Mouse (Mus musculus) hindbrain, postnatal 0 days (tissue): ENCODE data around the gene Blm. TPM values are rescaled to one million over a fixed set of nuclear protein-coding genes. Genes with fewer than 3 reads are reported as not detected.

Experiments
- ATAC-seq: fragments of 200-750 bp; cut with Nextera tagmentation; 2 replicates; pipeline ENCODE4 v1.8.0; 2017; ENCODE audit warnings: mild to moderate bottlenecking, moderate TSS enrichment, moderate library complexity
- DNase-seq: peaks from one replicate; pipeline ENCODE4 v3.0.0-alpha.2; 2015; ENCODE audit warnings: low spot score
- H3K27ac ChIP-seq: fragments of 300-500 bp; sonication (generic); 2 replicates; pipeline ENCODE4 v1.5.1; 2014; ENCODE audit warnings: mild to moderate bottlenecking
- H3K27me3 ChIP-seq: fragments of 300-500 bp; sonication (generic); 2 replicates; pipeline ENCODE4 v1.6.1; 2014; ENCODE audit warnings: low read length, mixed read lengths; ENCODE audit not compliant: insufficient read depth
- H3K36me3 ChIP-seq: fragments of 300-500 bp; sonication (generic); 2 replicates; pipeline ENCODE4 v1.6.1; 2014; ENCODE audit warnings: low read length, mixed read lengths; ENCODE audit not compliant: insufficient read depth
- H3K4me1 ChIP-seq: fragments of 300-500 bp; sonication (generic); 2 replicates; pipeline ENCODE4 v1.6.1; 2014; ENCODE audit warnings: antibody characterized with exemption, low read length, mixed read lengths; ENCODE audit not compliant: insufficient read depth
- H3K4me2 ChIP-seq: fragments of 300-500 bp; sonication (generic); 2 replicates; pipeline ENCODE4 v1.6.1; 2014; ENCODE audit warnings: low read depth, mild to moderate bottlenecking, low read length, moderate library complexity, mixed read lengths
- H3K4me3 ChIP-seq: fragments of 300-500 bp; sonication (generic); 2 replicates; pipeline ENCODE4 v1.5.1; 2014; ENCODE audit warnings: low read length
- H3K9ac ChIP-seq: fragments of 300-500 bp; sonication (generic); replicated peaks from 2 replicates; pipeline ENCODE4 v1.6.1; 2014; ENCODE audit warnings: mild to moderate bottlenecking, low read length, moderate library complexity, mixed read lengths
- H3K9me3 ChIP-seq: fragments of 300-500 bp; sonication (generic); 2 replicates; pipeline ENCODE4 v1.6.1; 2016; ENCODE audit warnings: low read length, mixed read lengths
- CTCF ChIP-seq: IDR thresholded peaks from 2 replicates; pipeline ENCODE4 v1.5.1; 2016; ENCODE audit warnings: antibody characterized with exemption, control low read depth, low read depth
- WGBS: fragments of 180-500 bp; shearing (Covaris S2); extraction: QIAGEN DNeasy Blood & Tissue Kit; methylation state at CpG from one replicate; pipeline ENCODE4 v1.1.7; 2014; 5-methylcytosine and 5-hydroxymethylcytosine counted together
- polyA plus RNA-seq: library from polyadenylated mRNA; unstranded; fragments of >200 nt; fragmentation: Nextera tagmentation; extraction: Ambion mirVana; gene quantifications from 2 replicates; pipeline ENCODE4 v1.2.1, GENCODE M21; 2015
- total RNA-seq: library from RNA; depleted of rRNA; stranded (reverse); fragments of >200 nt; gene quantifications from 2 replicates; pipeline ENCODE4 v1.2.3, GENCODE M21; 2014; rRNA removed

Blm gene
- total RNA-seq (4.3 and 7.5 TPM in 2 replicates), polyA plus RNA-seq (7.1 and 7.2 TPM in 2 replicates)

DNA sequence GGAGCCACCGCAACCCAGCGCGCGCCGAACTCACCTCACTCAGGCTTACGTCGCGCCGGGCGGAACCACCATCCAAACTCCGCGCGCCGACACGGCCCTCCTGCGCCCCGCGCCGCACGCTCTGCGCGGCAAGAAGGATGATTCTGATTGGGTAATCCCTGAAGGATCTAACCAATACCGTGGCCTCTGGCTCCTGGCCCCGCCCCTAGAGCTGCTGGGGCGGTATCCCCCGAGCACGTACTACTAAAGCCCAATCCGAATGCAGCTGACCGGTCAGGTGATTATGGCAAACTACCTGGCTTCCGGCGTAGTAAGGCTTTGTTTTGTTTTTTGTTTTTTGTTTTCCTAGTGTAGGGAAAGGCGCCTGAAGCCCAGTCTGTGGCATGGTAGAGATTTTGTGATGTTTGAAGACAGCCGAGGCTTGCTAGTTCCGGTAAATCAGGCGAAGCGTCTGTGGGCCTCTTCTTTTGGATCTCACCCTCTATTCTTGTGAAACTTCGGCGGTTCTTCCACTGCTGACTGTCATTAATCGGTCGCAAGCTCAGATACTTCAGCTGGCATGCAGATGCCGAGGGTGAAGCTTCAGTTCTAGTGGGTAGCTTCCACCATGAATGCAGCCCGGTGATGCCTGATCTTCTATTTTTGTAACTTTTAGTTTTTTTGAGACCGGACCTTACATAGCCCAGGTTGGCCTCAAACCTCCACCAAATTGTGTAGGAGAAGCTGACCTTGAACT is at the start of gene Blm:
TSS of gene Blm (minus strand) at position 111 of the 736 bp plus-strand sequence.
- Histone ChIP-seq H3K4me3 (peak within 1 kb of the TSS; percentile 73), H3K36me3 (no peaks in the 10 kb centered on the region), H3K9me3 (no peaks in the 10 kb centered on the region), H3K4me1 (peaks cover 7% of the 10 kb centered on the region; the same call in 1 of the 2 replicates), H3K4me2 (peak within 1 kb of the TSS; percentile 97), H3K27ac (peak within 1 kb of the TSS; percentile 82), H3K9ac (peak within 1 kb of the TSS; percentile 70), H3K27me3 (no peaks in the 10 kb centered on the region)
- DNase-seq (peak; percentile 99), ATAC-seq (peak; percentile 100)
- no peak for TF ChIP-seq CTCF
- under 1% methylated on average over 43 of the region's 43 CpGs for WGBS

DNA sequence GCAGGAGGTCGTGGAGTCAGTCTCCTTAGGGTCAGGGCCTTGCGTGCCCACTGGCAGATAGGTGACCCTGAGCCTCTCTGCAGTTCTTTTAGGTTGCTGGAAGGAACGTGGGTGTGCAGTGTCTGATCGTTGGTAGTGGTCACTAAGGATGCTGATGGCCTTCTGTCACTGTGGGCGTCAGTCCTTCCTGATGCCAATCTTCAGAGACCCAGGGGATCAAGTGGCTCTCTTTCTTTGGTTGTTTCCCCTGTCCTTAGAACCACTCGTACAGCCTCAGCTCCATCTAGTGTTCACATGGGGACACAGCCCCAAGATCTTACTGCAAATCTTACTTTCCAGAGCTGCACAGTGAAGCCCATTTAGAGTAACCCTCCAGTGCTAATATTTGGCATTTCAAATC is 49.1 kb upstream of the Blm start:
- no peak overlapping the region for H3K4me2 ChIP-seq
- no peak overlapping the region for H3K4me3 ChIP-seq
- TF ChIP-seq CTCF, result peak; percentile 89
- H3K9ac ChIP-seq, result no peak overlapping the region
- peak; percentile 80 for DNase-seq
- no peaks in the 10 kb centered on the region for H3K27me3 ChIP-seq
- H3K9me3 ChIP-seq, result no peaks in the 10 kb centered on the region
- ATAC-seq, result peak; percentile 71
- peaks cover 7% of the 10 kb centered on the region; the same call in 1 of the 2 replicates for H3K36me3 ChIP-seq
- no peak overlapping the region for H3K27ac ChIP-seq
- peaks cover 4% of the 10 kb centered on the region; the same call in 1 of the 2 replicates for H3K4me1 ChIP-seq
- 32% methylated on average over 6 of the region's 6 CpGs for WGBS

DNA sequence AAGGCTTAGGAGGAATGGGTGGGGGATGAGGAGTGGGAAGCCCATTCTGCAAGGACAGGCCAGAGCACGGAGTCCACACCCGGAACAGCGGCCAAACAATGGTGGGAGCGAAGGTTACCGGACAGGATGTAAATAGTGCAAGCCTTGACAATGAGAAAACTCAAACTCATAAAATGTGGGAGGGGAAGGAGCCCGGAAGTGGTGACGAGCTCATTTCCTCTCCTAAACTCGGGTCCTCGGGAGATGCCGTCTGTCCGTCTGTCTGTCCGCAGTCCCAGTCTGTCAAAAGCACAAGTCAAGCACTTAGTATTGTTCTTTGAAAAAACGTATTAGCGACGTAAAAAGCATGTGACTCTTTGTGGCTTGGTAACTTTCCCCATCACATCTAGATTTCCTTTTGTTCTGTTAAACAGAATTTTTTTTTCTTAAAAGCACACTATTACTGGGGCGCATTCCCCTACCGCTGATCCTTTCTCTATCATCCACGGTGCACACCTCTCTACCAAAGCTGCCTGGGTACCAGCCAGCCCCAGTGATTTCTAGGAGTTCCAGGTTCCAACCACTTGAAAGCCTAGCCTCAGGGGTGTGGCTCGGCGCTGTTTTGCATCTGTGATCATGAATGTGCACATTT is 48.0 kb upstream of the Blm start:
- Histone ChIP-seq H3K36me3 (no peaks in the 10 kb centered on the region), H3K9me3 (no peaks in the 10 kb centered on the region), H3K27me3 (no peaks in the 10 kb centered on the region), H3K4me3 (no peak overlapping the region), H3K9ac (no peak overlapping the region), H3K4me1 (peaks cover 4% of the 10 kb centered on the region; the same call in 1 of the 2 replicates), H3K27ac (no peak overlapping the region), H3K4me2 (no peak overlapping the region)
- no peak for DNase-seq
- WGBS, result 58% methylated on average over 20 of the region's 20 CpGs
- TF ChIP-seq CTCF, result no peak
- ATAC-seq, result no peak

- DNase-seq, result peak; percentile 60
- H3K27me3 ChIP-seq, result no peaks in the 10 kb centered on the region
- H3K9ac ChIP-seq, result no peak overlapping the region
- no peak overlapping the region for H3K4me2 ChIP-seq
- TF ChIP-seq CTCF, result peak; percentile 80
- no peaks in the 10 kb centered on the region for H3K4me1 ChIP-seq
- 27% methylated on average over 6 of the region's 6 CpGs for WGBS
- no peaks in the 10 kb centered on the region for H3K36me3 ChIP-seq
- no peaks in the 10 kb centered on the region for H3K9me3 ChIP-seq
- H3K4me3 ChIP-seq, result no peak overlapping the region
- ATAC-seq, result peak; percentile 30; the same call in 1 of the 2 replicates
- no peak overlapping the region for H3K27ac ChIP-seq
Measured at GRCm38 (mm10) chr7:80580368-80580767, 45.4 kb upstream of the Blm start.

GRCm38 (mm10) chr7:80577417-80577980 is 42.6 kb upstream of the Blm start:
- H3K36me3 ChIP-seq, result no peaks in the 10 kb centered on the region
- WGBS, result 62% methylated on average over 14 of the region's 14 CpGs
- no peaks in the 10 kb centered on the region for H3K4me1 ChIP-seq
- DNase-seq, result no peak
- TF ChIP-seq CTCF, result no peak
- H3K9ac ChIP-seq, result no peak overlapping the region
- H3K27me3 ChIP-seq, result no peaks in the 10 kb centered on the region
- H3K27ac ChIP-seq, result no peak overlapping the region
- no peak overlapping the region for H3K4me3 ChIP-seq
- H3K4me2 ChIP-seq, result no peak overlapping the region
- no peaks in the 10 kb centered on the region for H3K9me3 ChIP-seq
- ATAC-seq, result no peak

- DNase-seq, result no peak
Measured at GRCm38 (mm10) chr7:80576626-80577025, 41.7 kb upstream of the Blm start.

More at GRCm38 (mm10) chr7:80576626-80577025, 41.7 kb upstream of the Blm start:
- Histone ChIP-seq H3K4me2 (no peak overlapping the region), H3K27ac (no peak overlapping the region), H3K9me3 (no peaks in the 10 kb centered on the region), H3K36me3 (no peaks in the 10 kb centered on the region), H3K4me3 (no peak overlapping the region), H3K4me1 (no peaks in the 10 kb centered on the region), H3K9ac (no peak overlapping the region), H3K27me3 (no peaks in the 10 kb centered on the region)
- no peak for TF ChIP-seq CTCF
- ATAC-seq, result no peak
- 70% methylated on average over 3 of the region's 3 CpGs for WGBS
